Mouse (Mus musculus): ENCODE measurements around the gene Agr3. TPM values are rescaled to one million over a fixed set of nuclear protein-coding genes. Genes with fewer than 3 reads are reported as not detected.

The Agr3 gene
- not detected in 2 replicates for total RNA-seq (2021)
- long read RNA-seq, experiment 1, result 0 reads
- long read RNA-seq, experiment 2, result 0 reads

DNA sequence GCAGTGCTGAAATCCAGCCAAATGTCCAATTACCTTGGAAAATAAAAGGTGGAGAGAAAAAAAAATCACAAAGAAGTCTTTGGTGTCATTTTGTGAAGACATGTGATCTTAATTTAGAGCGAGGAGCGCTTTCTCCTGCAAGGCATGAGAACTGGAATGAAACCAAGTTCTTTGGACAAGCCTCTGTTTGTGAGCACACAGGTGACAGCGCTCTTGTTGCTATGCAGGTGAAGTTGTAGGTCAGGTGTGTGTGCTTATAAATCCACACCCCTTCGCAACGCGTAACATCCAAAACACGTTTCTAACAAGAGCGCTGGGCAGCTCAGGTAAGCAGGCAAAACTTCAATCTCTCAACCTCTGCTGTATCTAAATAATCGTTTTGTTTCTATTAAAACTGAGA lies at the start of gene Agr3:
Gene Agr3, plus strand, starts transcription at position 219 of the 400 bp plus-strand sequence.
- DNase-seq, result no peak

DNA sequence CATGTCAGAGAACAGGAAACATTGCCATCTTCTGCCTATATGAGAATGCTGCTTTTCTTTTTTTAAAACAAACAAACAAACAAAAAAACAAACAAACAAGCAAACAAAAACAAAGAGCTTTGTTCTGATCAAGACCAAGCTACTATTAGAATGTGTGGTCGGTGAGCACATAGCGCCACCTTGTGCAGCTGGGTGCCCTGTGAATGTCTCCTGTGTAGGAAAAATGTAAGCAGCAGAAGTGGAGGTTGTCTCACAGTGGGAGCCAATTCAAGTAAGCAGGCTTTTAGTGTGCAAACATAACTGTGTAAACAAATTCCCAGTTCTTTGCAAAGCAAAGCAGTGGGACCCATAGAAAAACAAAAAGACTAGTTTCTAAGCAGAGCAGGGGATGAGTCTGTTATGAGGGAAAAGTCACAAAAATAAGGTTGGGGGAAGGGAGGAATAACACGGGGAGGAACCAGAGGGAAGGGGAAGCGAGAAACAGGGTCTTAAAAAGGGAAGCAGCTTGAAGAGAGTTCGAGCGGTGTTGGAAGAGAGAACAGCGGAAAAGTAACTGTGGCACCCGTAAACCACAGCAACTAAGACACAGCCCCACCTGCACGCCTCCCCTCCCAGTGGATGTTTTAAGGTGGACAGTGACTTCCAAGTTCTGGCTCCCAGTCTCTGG lies 40.4 kb upstream of the Agr3 start:
- DNase-seq, result no peak

DNA sequence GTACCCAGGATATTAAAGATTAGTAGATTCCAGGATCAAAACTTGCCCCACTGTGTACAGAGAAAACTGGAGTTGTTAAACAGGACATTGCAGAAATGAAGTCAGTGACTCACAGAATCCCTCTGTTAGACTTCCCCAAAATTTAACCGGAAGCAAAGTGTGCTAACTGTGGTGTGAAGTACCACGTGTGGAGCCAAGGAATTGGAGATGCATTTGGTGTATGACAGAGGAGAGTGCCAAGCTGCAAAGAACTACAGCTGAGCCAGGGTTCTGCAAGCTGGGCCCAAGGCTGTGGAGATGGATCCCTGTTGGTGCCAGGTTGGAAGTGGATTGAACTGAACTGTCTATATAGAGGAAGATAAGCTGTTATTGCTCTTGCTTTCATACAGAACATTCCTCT lies 36.0 kb upstream of the Agr3 start:
- no peak for DNase-seq

DNA sequence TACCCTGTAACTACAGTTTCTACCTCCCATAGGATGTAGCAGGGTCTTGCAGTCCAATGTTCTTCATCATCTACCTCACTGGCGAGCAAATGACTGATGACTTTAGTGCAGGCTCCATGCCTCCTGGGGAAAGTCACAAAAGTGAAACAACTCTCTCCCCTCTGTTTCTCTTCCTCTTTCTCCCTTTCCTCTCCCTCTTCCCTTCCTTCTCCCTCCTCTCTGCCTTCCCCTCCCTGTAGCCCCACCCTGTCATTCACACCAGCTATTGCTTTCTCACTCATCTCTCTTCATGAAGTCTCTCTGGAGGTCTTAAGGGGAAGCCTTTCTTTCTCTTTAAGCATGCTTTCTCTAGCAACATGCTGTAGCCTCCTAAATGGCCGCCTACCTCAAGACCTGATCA lies 34.7 kb upstream of the Agr3 start:
- DNase-seq, result no peak

DNA sequence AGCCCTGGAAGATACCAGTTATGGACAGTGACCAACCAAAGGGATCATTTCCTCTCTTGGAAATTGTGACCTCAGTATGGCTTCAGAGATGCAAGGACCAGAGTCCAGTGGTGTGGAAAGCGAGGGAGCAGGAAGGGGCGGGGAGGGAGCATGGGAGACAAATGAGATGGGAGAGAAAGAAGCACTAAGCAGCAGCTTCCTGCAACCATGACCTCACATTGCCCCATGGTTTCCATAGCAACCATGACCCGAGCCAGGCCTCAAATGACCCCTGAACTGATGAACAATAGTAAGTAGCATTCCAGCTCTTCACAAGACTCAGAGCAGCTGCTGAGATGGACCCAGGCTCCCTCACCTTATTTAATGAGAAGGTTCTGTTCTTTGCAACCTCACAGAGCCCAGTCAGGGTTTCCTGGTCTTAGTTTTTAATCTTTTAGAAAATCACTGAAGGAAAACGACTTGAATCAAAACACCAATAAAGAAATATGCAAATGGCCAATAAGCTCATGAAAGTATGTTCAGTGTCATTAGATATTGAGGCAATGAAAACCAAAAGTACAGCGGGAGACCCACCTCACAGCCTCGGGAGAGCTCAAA lies 31.0 kb upstream of the Agr3 start:
- peak; percentile 13 for DNase-seq

DNA sequence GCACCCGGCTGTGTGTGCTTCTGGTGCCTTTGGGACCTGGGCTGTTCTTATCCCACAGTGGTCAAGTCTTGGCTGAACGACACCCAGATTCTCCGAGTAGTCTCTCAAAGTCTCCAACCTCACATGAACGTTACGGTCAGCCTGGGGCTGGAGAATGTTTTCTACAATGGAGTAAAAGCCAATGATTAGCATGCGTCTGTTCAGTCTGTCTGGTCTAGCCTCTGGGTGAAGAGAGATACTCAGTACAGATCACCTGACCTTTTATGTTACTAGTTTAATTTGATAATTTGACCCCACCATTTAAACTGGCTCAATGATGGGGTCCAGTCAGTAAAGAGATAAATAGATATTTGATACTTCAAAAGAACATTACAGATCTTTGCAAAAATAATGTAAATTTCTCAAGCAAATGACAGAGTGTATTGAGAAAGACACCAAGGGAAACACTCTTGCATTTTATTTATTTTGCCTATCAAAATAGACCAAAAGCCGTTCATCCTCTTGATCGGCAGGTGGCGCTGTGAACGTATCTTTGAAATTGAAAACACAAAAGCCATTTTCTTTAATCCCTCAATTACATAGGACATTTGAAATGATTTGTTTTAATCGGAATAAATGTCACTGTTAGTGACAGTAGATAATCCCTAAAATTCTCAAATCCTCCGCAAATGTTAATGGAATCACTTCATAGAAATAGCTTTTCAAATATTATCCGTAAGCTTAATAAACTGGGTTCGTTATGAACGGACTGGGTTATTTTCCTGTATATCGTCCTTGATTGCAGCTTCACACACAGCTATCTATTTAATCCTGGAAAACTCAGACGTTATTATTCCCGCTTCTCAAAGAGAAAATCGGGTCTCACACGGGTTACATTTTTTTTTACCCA lies 29.3 kb upstream of the Agr3 start:
- DNase-seq, result peak; percentile 69

DNA sequence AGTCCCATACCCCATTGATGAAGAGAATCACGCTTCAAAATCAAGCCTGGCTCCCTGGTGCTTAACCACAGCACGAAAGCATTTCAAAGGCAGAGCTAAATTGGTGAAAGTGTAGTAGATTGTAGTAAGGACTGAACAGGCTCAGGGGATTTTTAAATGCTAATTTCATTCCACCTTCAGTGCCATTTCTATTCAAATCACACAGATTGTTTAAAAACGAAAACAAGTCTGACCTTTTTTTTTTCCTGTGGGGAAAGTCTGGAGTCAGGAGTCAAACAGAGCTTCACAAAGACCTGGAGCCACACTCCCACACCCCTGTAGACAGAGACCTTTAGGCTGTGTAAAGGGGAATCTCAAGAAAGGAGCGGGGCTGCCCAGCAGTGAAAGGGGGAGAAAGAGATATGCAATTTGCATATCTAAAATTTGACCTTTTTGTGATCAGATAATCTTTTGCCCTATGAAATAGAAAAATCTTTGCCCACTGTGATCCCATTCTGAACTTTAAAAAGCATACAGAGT lies 28.6 kb upstream of the Agr3 start:
- no peak for DNase-seq

DNA sequence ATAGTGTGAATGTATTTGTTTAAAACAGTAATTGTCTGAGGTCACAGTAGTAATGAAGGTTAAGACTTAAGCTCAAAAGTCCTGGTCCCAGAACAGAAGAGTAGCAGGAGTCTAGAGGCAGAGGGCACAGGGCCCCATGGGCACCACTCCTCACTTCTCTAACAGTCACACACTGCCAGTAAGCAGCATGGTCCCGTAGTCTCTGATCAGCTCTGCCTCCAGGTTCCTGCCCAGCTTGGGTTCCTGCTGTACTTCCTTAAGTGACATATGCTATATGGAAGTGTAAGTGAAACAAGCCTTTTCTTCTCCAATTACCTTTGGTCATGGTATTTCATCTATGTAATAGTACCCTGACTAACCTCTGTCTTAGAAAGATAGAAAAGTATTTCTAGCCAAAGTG lies 14.8 kb upstream of the Agr3 start:
- no peak for DNase-seq

DNA sequence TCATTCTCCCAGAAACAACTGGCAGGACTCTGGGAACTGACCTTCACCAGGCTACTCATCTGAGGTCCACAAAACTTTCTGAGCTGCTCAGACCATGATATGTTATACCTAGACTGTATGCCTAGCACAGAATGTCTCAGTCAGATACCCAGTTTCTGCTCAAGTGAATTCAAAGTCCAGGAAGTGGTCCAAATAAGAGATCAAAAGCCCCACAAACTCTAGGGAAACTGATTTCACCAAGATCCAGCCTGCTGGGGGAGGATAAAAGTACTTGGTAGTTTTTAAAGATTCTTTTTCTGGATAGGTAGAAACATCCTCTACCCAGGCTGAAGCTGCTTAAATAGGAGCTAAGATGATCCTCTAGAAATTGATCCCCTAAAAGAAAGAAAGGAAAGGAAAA lies 9.6 kb upstream of the Agr3 start:
- no peak for DNase-seq

DNA sequence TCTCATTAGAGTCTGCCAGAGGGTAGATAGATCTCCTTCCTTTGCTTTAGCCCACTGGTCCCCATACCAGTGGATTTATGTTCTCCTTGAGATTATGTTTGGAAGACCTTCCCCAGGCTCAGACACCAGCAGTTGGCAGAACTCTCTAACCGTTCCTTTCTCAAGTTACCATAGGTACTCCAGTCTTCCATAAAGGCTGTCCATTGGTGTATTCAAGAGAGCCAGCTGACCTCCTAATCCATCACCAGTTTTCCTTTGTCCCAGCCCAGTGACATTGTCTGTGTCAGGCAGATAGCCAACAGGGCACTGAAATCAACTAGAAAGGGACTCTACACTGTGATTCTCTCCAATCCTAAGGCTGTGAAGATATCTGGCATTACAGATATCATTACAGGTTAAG lies 9.0 kb upstream of the Agr3 start:
- no peak for DNase-seq

DNA sequence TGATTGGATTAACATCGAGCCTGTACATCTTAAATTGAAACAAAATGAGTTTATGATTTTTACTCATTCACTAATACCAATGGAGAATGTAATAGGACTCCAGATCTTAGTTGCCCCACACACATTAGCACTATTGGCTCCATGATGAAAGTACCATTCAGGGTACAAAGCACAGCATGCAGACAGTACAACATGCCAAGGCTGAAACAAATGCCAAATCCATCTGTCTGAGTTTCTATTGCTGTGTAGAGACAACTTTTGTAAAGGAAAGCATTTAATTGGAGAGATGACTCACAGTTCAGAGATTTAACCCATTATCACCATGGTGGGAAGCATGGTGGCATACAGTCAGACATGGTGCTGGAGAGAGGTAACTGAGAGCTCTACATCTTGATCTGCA lies 7.4 kb upstream of the Agr3 start:
- no peak for DNase-seq

DNA sequence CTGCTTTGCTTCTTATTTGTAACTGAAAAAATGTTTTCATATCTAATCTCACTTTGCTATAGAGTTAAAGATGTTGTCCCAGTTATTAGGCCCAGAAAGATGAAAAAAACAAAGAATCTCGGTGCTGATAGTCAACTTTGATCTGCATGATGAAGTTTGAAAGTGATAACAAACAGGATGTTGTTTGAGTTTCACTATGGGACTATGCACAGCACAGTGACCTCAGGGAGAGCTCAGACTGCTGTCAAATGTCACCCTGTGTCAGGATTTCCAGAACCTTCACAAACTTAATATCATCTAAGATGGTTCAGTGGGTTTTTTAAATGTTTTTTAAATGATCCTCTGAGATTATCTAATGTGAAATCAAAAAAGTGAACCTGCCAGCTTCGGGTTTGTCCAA lies 2.4 kb downstream of the Agr3 start:
- DNase-seq, result no peak

DNA sequence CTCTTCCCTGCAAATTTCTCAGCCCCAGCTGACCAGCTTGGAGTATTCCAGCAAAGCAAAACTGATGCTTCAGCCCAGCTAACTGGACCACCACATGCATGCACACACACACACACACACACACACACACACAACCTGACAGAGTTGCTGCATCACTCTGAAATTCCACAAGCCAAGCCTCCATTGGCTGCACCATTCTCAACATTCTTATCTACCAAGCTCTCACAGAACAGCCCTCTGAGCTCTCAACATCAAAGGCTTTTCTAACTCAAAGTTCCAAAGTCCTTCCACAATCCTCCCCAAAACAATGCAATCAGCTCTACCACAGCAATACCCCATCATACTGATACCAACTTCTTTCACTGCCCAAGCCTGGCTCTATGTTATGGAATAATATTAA lies 7.4 kb downstream of the Agr3 start:
- DNase-seq, result no peak

DNA sequence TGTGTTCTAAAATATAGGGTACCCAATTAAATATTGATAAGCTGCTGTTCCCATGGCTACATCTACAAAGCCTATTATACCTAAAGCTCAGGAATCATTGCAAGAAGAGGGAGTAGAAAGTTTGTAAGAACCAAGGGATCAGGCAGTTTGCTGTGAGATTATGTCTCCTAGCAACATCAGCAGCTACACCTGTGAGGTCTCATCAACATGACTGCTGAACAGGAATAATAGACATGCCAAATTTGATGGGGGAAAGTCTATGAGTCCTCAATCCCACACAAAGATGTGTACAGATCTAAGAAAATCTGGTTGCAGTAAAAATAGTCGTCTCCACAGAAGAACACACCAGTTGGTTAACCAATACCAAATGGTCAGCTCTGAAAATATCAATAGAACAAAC lies 26.3 kb downstream of the Agr3 start:
- no peak for DNase-seq

DNA sequence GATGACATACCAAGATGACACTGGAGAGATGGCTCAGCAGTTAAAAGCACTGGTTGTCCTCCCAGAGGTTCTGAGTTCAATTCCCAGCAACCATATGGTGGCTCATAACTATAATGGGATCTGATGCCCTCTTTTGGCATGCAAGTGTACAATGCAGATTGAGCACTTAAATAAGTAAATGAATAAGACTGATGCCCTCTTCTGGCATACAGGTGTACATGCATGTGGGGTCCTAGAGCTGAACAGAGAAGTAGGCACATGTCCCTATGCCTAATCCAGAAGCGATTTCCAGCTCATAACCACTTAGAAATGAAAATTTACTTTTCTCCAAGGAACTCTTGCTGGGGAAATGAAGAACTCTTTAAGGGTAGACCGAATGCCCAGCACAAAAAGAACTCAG lies 31.8 kb downstream of the Agr3 start:
- no peak for DNase-seq

DNA sequence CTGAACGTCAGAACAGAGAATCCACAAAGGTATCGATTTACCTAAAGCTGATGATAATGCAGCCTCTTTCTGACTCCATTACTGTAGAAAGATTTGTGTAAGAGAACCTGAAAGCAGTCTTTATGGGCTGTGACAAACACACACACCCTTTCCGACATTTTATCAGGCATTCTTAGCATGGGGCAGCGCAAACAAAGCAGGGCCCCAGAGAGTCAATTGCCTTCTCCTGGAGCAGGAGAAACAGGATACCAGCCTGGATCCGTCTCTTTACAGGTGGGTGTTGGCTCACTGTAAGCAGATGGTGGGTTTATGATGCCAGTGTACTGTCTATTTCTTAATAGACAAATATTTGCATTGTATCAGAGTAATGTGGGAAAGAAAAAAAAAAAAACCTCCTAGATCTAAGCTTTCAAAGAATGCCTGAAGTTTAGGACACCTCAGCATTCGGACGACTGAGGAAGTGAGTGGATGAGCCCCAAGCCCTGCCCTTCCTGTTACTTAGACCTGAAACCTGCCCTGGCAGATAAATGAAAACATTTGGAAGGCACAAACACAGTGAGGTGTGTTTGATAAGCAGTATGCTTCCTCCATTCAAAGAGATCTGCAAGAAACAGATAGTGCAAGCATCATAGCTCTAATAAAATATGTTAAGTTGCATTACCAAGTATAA lies 40.8 kb downstream of the Agr3 start:
- no peak for DNase-seq

DNA sequence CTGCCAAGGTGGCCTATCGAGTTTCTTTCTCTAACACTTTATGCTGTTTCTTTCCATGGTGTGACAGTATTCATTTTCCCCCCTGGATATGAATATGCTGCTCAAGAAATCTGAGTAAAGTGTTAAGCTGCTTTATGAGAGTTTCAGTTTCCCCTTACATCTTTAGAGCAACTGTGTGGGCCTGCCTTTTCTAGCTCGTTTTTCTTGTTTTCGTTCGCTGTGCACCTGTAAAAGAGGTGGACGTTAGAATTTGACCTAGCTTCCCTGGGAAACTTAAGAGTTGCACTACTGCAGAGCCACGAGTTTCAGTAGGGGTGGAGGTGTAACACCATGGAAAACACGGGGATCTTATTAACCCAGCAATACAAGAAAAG lies 41.3 kb downstream of the Agr3 start:
- DNase-seq, result no peak

DNA sequence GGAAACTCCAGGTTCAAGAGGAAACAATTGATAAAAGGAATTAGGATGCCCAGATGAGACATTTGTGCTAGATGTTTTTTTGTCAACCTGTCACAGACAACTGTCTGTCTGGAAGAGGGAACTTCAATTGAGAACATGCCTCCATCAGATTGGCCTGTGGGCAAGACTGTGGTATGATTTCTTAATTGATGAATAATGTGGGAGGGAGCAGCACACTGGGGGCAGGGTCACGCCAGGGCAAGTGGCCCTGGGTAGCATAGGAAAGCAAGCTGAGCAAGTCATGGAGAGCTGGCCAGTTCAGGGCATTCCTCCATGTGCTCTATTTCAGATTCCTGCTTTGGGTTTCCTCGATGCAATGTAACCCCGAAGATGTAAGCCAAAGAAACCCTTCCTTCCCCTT lies 50.5 kb downstream of the Agr3 start:
- no peak for DNase-seq

DNA sequence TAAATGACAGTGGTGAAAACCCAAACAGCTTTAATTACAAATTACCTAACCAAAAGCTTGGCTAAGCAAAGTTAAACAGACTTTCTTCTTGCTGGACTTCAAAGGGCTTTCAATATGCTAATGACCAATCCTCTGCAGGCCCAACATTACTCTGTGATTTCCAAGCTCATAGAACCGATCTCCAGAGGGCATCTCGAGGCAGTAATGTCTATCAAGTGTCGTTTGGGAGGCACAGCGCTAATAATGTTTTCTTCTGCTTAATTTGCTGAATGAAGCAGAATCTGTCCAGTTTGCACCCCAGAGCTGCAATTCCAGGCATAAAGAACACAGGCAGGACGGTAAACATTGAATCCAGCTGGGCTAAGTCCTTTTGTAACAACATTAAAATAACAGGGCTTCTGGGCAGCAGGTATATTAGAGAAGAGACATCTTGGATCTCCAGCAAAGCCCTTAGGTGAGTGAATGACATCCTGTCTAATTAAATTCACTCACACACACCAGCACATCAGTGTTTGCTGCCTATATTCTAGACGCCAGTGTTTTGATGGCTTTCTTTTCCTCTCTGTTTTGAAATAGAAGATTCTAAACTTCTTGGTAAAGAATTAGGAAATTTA lies 52.3 kb downstream of the Agr3 start:
- DNase-seq, result no peak

DNA sequence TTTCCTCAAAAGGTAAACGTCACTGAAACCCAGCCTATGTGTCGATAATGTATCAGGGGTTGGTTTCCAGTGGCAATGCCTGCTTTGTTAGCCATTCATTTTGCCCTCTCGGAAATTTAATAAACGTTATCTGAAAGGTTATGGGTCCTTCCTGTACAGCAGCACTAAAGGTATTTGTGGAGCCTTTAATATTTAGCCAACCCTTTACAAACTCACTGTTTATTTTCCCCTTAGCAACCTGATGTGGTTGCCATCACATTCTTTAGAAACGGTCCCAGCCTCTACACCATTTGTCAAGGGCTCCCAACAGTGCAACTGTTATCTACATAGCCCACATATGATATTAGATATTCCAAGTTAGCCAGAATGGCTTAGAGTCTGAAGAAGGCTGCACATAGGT lies 54.2 kb downstream of the Agr3 start:
- DNase-seq, result no peak

DNA sequence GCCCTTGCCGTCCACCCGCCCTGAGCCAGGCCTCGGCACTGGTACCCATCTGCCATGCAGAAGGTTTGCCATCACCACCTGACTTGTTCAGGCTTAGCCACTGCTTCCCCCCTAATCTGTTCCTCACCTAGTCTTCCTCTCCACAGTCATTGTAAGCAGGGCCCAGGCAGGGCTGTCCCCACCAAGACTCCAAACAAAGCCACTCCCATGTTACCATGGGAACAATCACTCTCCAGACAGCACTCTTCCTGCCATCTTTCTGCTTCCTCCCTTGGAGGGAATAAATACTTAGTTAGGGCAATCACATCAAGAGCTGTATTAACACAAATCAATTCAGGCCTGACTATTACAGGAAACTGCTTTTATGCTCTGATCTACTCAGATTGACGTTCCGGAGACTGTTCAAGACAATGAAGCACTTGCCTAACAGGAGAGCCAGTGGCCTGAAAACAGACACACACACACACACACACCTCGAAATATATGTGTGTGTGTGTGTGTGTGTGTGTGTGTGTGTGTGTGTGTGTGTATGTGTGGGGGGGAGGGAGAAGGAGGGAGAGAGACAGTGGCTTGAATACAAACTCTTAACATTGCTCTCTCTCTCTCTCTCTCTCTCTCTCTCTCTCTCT lies 56.4 kb downstream of the Agr3 start:
- no peak for DNase-seq

DNA sequence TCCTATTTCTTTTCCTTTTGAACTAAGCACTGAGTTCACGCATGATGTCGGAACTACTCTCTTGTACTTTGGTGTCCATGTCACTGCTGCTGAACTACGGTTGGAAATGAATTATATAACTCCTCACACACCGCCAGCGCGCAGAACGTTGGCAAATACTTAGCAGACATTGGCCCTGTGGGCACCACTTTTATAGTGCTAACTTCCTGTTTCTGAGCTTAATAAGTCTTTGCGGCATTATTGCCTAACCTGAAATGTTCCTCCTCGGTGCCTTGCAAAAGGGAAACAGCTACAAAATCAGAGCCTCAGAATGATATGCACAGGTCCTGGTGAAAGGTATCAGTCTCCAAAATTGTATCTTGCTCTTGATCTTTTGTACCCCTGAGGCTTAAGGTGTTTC lies 58.1 kb downstream of the Agr3 start:
- no peak for DNase-seq
